Mouse (Mus musculus) left cerebral cortex, adult 11 months (tissue): ENCODE results near the gene Mical2.

ENCODE experiments used
- DNase-seq: peaks from one replicate; pipeline ENCODE4 v3.0.0; 2022; ENCODE audit warnings: low spot score

Mical2 gene

GRCm38 (mm10) chr7:112242587-112242986, 16.9 kb downstream of the Mical2 start:
- DNase-seq = no peak

GRCm38 (mm10) chr7:112244071-112244470, 18.4 kb downstream of the Mical2 start:
- no peak for DNase-seq

GRCm38 (mm10) chr7:112244683-112245082, 19.0 kb downstream of the Mical2 start:
- no peak for DNase-seq

GRCm38 (mm10) chr7:112245839-112246438, 20.3 kb downstream of the Mical2 start:
- no peak for DNase-seq

- no peak for DNase-seq
Observed at GRCm38 (mm10) chr7:112246442-112246841, 20.8 kb downstream of the Mical2 start.

- DNase-seq = no peak
Observed at GRCm38 (mm10) chr7:112247890-112248289, 22.2 kb downstream of the Mical2 start.

- DNase-seq = no peak
Observed at GRCm38 (mm10) chr7:112249476-112249875, 23.8 kb downstream of the Mical2 start.

GRCm38 (mm10) chr7:112252065-112252464, 26.4 kb downstream of the Mical2 start:
- no peak for DNase-seq

GRCm38 (mm10) chr7:112254233-112254632, 28.6 kb downstream of the Mical2 start:
- DNase-seq = no peak

- no peak for DNase-seq
Observed at GRCm38 (mm10) chr7:112255248-112255866, 29.7 kb downstream of the Mical2 start.

- DNase-seq = no peak
Observed at GRCm38 (mm10) chr7:112258338-112258903, 32.8 kb downstream of the Mical2 start.

- DNase-seq = no peak
Observed at GRCm38 (mm10) chr7:112259286-112259685, 33.6 kb downstream of the Mical2 start.

- no peak for DNase-seq
Observed at GRCm38 (mm10) chr7:112261121-112261520, 35.5 kb downstream of the Mical2 start.

GRCm38 (mm10) chr7:112267266-112267665, 41.6 kb downstream of the Mical2 start:
- no peak for DNase-seq

GRCm38 (mm10) chr7:112268761-112269425, 43.2 kb downstream of the Mical2 start:
- no peak for DNase-seq

- DNase-seq = no peak
Observed at GRCm38 (mm10) chr7:112270870-112271269, 45.2 kb downstream of the Mical2 start.

GRCm38 (mm10) chr7:112271627-112272026, 46.0 kb downstream of the Mical2 start:
- DNase-seq = no peak

- no peak for DNase-seq
Observed at GRCm38 (mm10) chr7:112272692-112273091, 47.0 kb downstream of the Mical2 start.

- no peak for DNase-seq
Observed at GRCm38 (mm10) chr7:112273451-112273850, 47.8 kb downstream of the Mical2 start.

GRCm38 (mm10) chr7:112274611-112275010, 49.0 kb downstream of the Mical2 start:
- DNase-seq = no peak

- no peak for DNase-seq
Observed at GRCm38 (mm10) chr7:112275093-112275492, 49.4 kb downstream of the Mical2 start.

- no peak for DNase-seq
Observed at GRCm38 (mm10) chr7:112275883-112276282, 50.2 kb downstream of the Mical2 start.

- DNase-seq = no peak
Observed at GRCm38 (mm10) chr7:112276823-112277222, 51.2 kb downstream of the Mical2 start.
